Mouse (Mus musculus): ENCODE measurements around the gene Glis1. TPM values are rescaled to one million over a fixed set of nuclear protein-coding genes. Genes with fewer than 3 reads are reported as not detected.
A peak's percentile ranks its signal among the peaks of the same experiment; 100 is the strongest.

Glis1 gene
- polyA plus RNA-seq, 1 experiment from 2014 or later = 6.8 TPM

GRCm38 (mm10) chr4:107538561-107538960 lies 104.2 kb downstream of the Glis1 start:
- no peak for DNase-seq (ENCODE audit: low spot score)
- Histone ChIP-seq H3K27ac (replicated peaks; ENCODE audit: low read depth, low read length) (no peak overlapping the region), H3K9me3 (ENCODE audit: control insufficient read depth, low read length) (no peaks in the 10 kb centered on the region), H3K9ac (ENCODE audit: low read length) (no peak overlapping the region), H3K4me2 (ENCODE audit: low read depth, severe bottlenecking) (peak overlapping the region; percentile 12; the same call in 1 of the 2 replicates), H3K4me1 (ENCODE audit: control insufficient read depth, insufficient read depth, low read length) (peaks cover 27% of the 10 kb centered on the region), H3K27me3 (ENCODE audit: control insufficient read depth, insufficient read depth, low read length) (no peaks in the 10 kb centered on the region), H3K36me3 (ENCODE audit: control insufficient read depth, insufficient read depth, low read length) (no peaks in the 10 kb centered on the region), H3K4me3 (ENCODE audit: low read depth, low read length) (no peak overlapping the region)
- 0 out of 2 replicates have a peak, but pooled peaks have one; percentile 61 for ATAC-seq (ENCODE audit: insufficient number of reproducible peaks, low FRiP score, low TSS enrichment, low read depth)
- 56% methylated on average over 3 of the region's 3 CpGs for WGBS

GRCm38 (mm10) chr4:107539021-107539420 lies 104.6 kb downstream of the Glis1 start:
- H3K9me3 ChIP-seq (ENCODE audit: control insufficient read depth, low read length) = no peaks in the 10 kb centered on the region
- no peak for ATAC-seq (ENCODE audit: insufficient number of reproducible peaks, low FRiP score, low TSS enrichment, low read depth)
- H3K4me2 ChIP-seq (ENCODE audit: low read depth, severe bottlenecking) = no peak overlapping the region
- H3K36me3 ChIP-seq (ENCODE audit: control insufficient read depth, insufficient read depth, low read length) = no peaks in the 10 kb centered on the region
- 66% methylated on average over 3 of the region's 3 CpGs for WGBS
- H3K27me3 ChIP-seq (ENCODE audit: control insufficient read depth, insufficient read depth, low read length) = no peaks in the 10 kb centered on the region
- no peak overlapping the region for H3K27ac ChIP-seq (replicated peaks; ENCODE audit: low read depth, low read length)
- DNase-seq (ENCODE audit: low spot score) = no peak
- H3K9ac ChIP-seq (ENCODE audit: low read length) = no peak overlapping the region
- no peak overlapping the region for H3K4me3 ChIP-seq (ENCODE audit: low read depth, low read length)
- H3K4me1 ChIP-seq (ENCODE audit: control insufficient read depth, insufficient read depth, low read length) = peaks cover 27% of the 10 kb centered on the region

GRCm38 (mm10) chr4:107541821-107542220 lies 107.4 kb downstream of the Glis1 start:
- no peak for ATAC-seq (ENCODE audit: insufficient number of reproducible peaks, low FRiP score, low TSS enrichment, low read depth)
- Histone ChIP-seq H3K27me3 (ENCODE audit: control insufficient read depth, insufficient read depth, low read length) (no peaks in the 10 kb centered on the region), H3K4me2 (ENCODE audit: low read depth, severe bottlenecking) (no peak overlapping the region), H3K36me3 (ENCODE audit: control insufficient read depth, insufficient read depth, low read length) (no peaks in the 10 kb centered on the region), H3K9me3 (ENCODE audit: control insufficient read depth, low read length) (no peaks in the 10 kb centered on the region), H3K27ac (replicated peaks; ENCODE audit: low read depth, low read length) (no peak overlapping the region), H3K4me3 (ENCODE audit: low read depth, low read length) (no peak overlapping the region), H3K9ac (ENCODE audit: low read length) (no peak overlapping the region), H3K4me1 (ENCODE audit: control insufficient read depth, insufficient read depth, low read length) (peaks cover 28% of the 10 kb centered on the region)
- WGBS = 66% methylated on average over 4 of the region's 4 CpGs
- no peak for DNase-seq (ENCODE audit: low spot score)

- Histone ChIP-seq H3K9me3 (ENCODE audit: control insufficient read depth, low read length) (no peaks in the 10 kb centered on the region), H3K36me3 (ENCODE audit: control insufficient read depth, insufficient read depth, low read length) (no peaks in the 10 kb centered on the region), H3K4me2 (ENCODE audit: low read depth, severe bottlenecking) (no peak overlapping the region), H3K4me1 (ENCODE audit: control insufficient read depth, insufficient read depth, low read length) (peaks cover 26% of the 10 kb centered on the region), H3K27me3 (ENCODE audit: control insufficient read depth, insufficient read depth, low read length) (no peaks in the 10 kb centered on the region), H3K4me3 (ENCODE audit: low read depth, low read length) (no peak overlapping the region), H3K9ac (ENCODE audit: low read length) (no peak overlapping the region), H3K27ac (replicated peaks; ENCODE audit: low read depth, low read length) (no peak overlapping the region)
- 66% methylated on average over 5 of the region's 5 CpGs for WGBS
- DNase-seq (ENCODE audit: low spot score) (no peak), ATAC-seq (ENCODE audit: insufficient number of reproducible peaks, low FRiP score, low TSS enrichment, low read depth) (no peak)
Observed at GRCm38 (mm10) chr4:107544843-107545242, 110.5 kb downstream of the Glis1 start.

- no peak for DNase-seq (ENCODE audit: low spot score)
- Histone ChIP-seq H3K27me3 (ENCODE audit: control insufficient read depth, insufficient read depth, low read length) (no peaks in the 10 kb centered on the region), H3K4me1 (ENCODE audit: control insufficient read depth, insufficient read depth, low read length) (peaks cover 27% of the 10 kb centered on the region), H3K27ac (replicated peaks; ENCODE audit: low read depth, low read length) (no peak overlapping the region), H3K9ac (ENCODE audit: low read length) (no peak overlapping the region), H3K4me3 (ENCODE audit: low read depth, low read length) (no peak overlapping the region), H3K9me3 (ENCODE audit: control insufficient read depth, low read length) (no peaks in the 10 kb centered on the region), H3K4me2 (ENCODE audit: low read depth, severe bottlenecking) (no peak overlapping the region), H3K36me3 (ENCODE audit: control insufficient read depth, insufficient read depth, low read length) (no peaks in the 10 kb centered on the region)
- 75% methylated on average over 1 of the region's 1 CpGs for WGBS
- ATAC-seq (ENCODE audit: insufficient number of reproducible peaks, low FRiP score, low TSS enrichment, low read depth) = no peak
Observed at GRCm38 (mm10) chr4:107545726-107546125, 111.3 kb downstream of the Glis1 start.

- H3K9me3 ChIP-seq (ENCODE audit: control insufficient read depth, low read length) = no peaks in the 10 kb centered on the region
- H3K4me2 ChIP-seq (ENCODE audit: low read depth, severe bottlenecking) = no peak overlapping the region
- 30% methylated on average over 8 of the region's 8 CpGs for WGBS
- H3K9ac ChIP-seq (ENCODE audit: low read length) = no peak overlapping the region; the same call in 1 of the 2 replicates
- DNase-seq (ENCODE audit: low spot score) = peak; percentile 51
- no peaks in the 10 kb centered on the region for H3K27me3 ChIP-seq (ENCODE audit: control insufficient read depth, insufficient read depth, low read length)
- H3K4me1 ChIP-seq (ENCODE audit: control insufficient read depth, insufficient read depth, low read length) = peaks cover 28% of the 10 kb centered on the region
- no peaks in the 10 kb centered on the region for H3K36me3 ChIP-seq (ENCODE audit: control insufficient read depth, insufficient read depth, low read length)
- H3K4me3 ChIP-seq (ENCODE audit: low read depth, low read length) = no peak overlapping the region
- no peak for ATAC-seq (ENCODE audit: insufficient number of reproducible peaks, low FRiP score, low TSS enrichment, low read depth)
- no peak overlapping the region for H3K27ac ChIP-seq (replicated peaks; ENCODE audit: low read depth, low read length)
Observed at GRCm38 (mm10) chr4:107546525-107546924, 112.1 kb downstream of the Glis1 start.

GRCm38 (mm10) chr4:107550096-107550495 lies 115.7 kb downstream of the Glis1 start:
- ATAC-seq (ENCODE audit: insufficient number of reproducible peaks, low FRiP score, low TSS enrichment, low read depth) (0 out of 2 replicates have a peak, but pooled peaks have one; percentile 15), DNase-seq (ENCODE audit: low spot score) (no peak)
- Histone ChIP-seq H3K4me2 (ENCODE audit: low read depth, severe bottlenecking) (no peak overlapping the region), H3K27me3 (ENCODE audit: control insufficient read depth, insufficient read depth, low read length) (no peaks in the 10 kb centered on the region), H3K27ac (replicated peaks; ENCODE audit: low read depth, low read length) (no peak overlapping the region; the same call in 1 of the 2 replicates), H3K36me3 (ENCODE audit: control insufficient read depth, insufficient read depth, low read length) (no peaks in the 10 kb centered on the region), H3K9ac (ENCODE audit: low read length) (no peak overlapping the region), H3K9me3 (ENCODE audit: control insufficient read depth, low read length) (no peaks in the 10 kb centered on the region), H3K4me3 (ENCODE audit: low read depth, low read length) (no peak overlapping the region), H3K4me1 (ENCODE audit: control insufficient read depth, insufficient read depth, low read length) (peaks cover 26% of the 10 kb centered on the region)
- 88% methylated on average over 10 of the region's 10 CpGs for WGBS

- Histone ChIP-seq H3K4me3 (ENCODE audit: low read depth, low read length) (no peak overlapping the region), H3K4me2 (ENCODE audit: low read depth, severe bottlenecking) (no peak overlapping the region), H3K27ac (replicated peaks; ENCODE audit: low read depth, low read length) (no peak overlapping the region; the same call in 1 of the 2 replicates), H3K27me3 (ENCODE audit: control insufficient read depth, insufficient read depth, low read length) (no peaks in the 10 kb centered on the region), H3K9me3 (ENCODE audit: control insufficient read depth, low read length) (no peaks in the 10 kb centered on the region), H3K36me3 (ENCODE audit: control insufficient read depth, insufficient read depth, low read length) (no peaks in the 10 kb centered on the region), H3K4me1 (ENCODE audit: control insufficient read depth, insufficient read depth, low read length) (peaks cover 26% of the 10 kb centered on the region), H3K9ac (ENCODE audit: low read length) (no peak overlapping the region)
- WGBS = 74% methylated on average over 3 of the region's 3 CpGs
- DNase-seq (ENCODE audit: low spot score) (no peak), ATAC-seq (ENCODE audit: insufficient number of reproducible peaks, low FRiP score, low TSS enrichment, low read depth) (peak; percentile 61; the same call in 1 of the 2 replicates)
Observed at GRCm38 (mm10) chr4:107550546-107550945, 116.2 kb downstream of the Glis1 start.

- Histone ChIP-seq H3K27ac (replicated peaks; ENCODE audit: low read depth, low read length) (no peak overlapping the region), H3K4me2 (ENCODE audit: low read depth, severe bottlenecking) (no peak overlapping the region), H3K36me3 (ENCODE audit: control insufficient read depth, insufficient read depth, low read length) (no peaks in the 10 kb centered on the region), H3K9ac (ENCODE audit: low read length) (no peak overlapping the region), H3K9me3 (ENCODE audit: control insufficient read depth, low read length) (no peaks in the 10 kb centered on the region), H3K4me3 (ENCODE audit: low read depth, low read length) (no peak overlapping the region), H3K4me1 (ENCODE audit: control insufficient read depth, insufficient read depth, low read length) (peaks cover 18% of the 10 kb centered on the region), H3K27me3 (ENCODE audit: control insufficient read depth, insufficient read depth, low read length) (no peaks in the 10 kb centered on the region)
- DNase-seq (ENCODE audit: low spot score) (no peak), ATAC-seq (ENCODE audit: insufficient number of reproducible peaks, low FRiP score, low TSS enrichment, low read depth) (no peak)
- 84% methylated on average over 5 of the region's 5 CpGs for WGBS
Observed at GRCm38 (mm10) chr4:107552696-107553095, 118.3 kb downstream of the Glis1 start.

Data from limb, embryonic 11.5 days (tissue).